Mouse (Mus musculus) forelimb bud, embryonic 11.5 days (tissue): ENCODE results near the gene Gm9945.

Experiments used
- DNase-seq: peaks from one replicate; pipeline ENCODE4 v3.0.0-alpha.2; 2012; ENCODE audit warnings: low read depth, low spot score

Gm9945 gene

GRCm38 (mm10) chr11:53479783-53480301, at the start of gene Gm9945, which contains the start of gene Sowaha:
TSS of gene Gm9945 (plus strand) at chr11:53480166.
TSS of gene Sowaha (minus strand) at chr11:53480274.
- DNase-seq = no peak

GRCm38 (mm10) chr11:53430300-53430669, 49.7 kb upstream of the Gm9945 start:
- no peak for DNase-seq

- DNase-seq = peak; percentile 99
Measured at GRCm38 (mm10) chr11:53430670-53431346, 49.2 kb upstream of the Gm9945 start, which contains the start of the genes Uqcrq and Gdf9. TSS of gene Uqcrq (minus strand) at chr11:53430831. TSS of gene Gdf9 (plus strand) at chr11:53431023.

DNA sequence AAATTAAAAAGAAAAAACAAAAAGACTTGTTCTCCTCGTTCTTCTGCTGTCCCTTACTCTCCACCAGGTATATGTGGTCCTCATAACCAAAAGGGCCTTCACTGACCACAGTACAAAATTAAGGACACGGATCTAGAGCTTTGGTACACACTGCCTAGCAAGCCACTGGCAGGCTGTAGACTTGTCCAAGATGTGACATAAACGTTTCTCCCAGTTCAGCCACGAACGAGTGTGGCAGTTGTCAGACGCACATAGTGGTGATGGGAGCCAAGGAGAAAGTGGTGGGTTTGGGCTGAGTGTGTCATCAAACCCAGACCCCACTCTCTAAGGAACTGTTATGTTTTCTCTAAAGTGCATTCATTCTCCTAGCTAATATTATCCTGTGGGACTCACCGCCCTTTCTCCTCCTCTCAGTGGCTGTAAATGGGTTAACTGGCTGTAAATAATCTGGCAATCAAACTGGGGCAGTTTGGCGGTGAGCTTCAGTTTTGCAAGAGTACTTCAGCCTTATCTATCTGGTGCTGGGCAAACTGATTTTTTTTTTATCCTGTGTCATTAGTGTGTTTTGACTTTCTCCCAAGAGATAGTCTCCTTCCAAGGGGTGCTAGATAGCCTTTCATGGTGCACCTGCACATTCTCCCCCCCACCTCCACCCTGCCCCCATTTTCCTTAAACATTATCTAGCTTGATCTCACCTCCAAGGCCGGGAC, 48.5 kb upstream of the Gm9945 start:
- DNase-seq = no peak

DNA sequence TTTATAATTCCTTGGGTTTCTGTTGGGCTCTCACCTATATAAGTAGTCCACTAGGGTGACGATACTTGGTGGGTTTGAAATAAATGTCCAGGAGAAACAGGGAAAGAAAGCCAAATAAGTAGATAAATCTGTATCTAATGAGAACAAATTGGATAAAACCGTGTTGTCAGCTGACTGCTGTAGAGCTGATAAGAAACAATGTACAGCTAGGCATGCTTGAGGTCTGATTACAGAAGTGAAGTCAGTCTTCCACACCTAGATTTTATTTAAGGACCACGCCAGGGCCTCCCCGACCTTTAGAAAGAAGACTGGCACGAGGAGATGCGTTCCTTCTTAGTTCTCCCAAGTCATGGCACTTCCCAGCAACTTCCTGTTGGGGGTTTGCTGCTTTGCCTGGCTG, 46.9 kb upstream of the Gm9945 start:
- no peak for DNase-seq

- DNase-seq = no peak
Measured at GRCm38 (mm10) chr11:53435504-53435903, 44.5 kb upstream of the Gm9945 start.

DNA sequence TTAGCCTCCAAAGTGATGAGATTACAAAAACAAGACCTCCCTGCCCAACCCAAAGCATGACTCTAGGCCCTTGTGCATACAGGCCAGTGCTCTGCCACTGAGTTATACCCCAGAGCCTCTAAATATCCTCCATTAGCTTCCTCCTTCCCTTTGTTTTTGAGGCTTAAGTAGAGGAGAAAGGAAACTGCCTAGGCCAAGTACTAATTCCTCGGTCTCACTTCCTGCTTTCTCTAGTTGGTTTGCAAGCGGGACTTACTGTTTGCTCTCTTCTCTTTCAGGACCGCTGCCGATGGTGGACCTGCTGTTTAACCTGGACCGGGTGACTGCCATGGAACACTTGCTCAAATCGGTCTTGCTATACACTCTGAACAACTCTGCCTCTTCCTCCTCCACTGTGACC, 43.6 kb upstream of the Gm9945 start:
- DNase-seq = no peak

DNA sequence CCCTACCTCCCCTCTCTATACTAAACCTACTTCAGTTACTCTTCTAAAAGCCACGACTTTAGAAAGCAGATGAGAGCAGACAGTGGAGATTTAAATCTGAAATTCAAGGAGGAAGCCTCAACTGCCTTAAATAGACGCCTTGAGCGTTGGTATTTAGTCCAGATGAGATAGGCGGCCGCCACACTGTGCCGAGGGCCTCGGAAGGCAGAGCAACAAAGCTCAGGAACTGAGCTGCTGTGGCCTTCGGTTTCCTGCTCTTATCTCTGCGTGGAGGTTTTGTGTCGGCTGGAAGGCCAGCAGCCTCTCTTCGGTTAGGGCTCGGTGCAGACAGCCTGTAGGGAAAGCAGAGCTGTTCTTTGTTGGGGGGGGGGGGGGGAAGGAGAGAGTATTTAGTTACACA, 38.0 kb upstream of the Gm9945 start:
- no peak for DNase-seq

DNA sequence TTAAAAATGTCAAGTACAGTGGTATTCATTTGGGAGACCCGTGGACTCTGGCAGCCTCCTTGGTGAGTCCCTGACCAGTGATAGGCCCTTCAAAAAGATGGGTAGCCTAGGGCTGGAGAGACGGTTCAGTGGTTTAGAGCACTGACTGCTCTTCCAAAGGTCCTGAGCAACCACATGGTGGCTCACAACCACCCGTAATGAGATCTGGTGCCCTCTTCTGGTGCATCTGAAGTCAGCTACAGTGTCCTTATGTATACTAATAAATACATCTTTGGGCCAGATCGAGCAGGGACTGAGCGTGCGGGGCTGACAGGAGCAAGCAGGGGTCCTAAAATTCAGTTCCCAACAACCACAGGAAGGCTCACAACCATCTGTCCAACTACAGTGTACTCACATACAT, 36.1 kb upstream of the Gm9945 start:
- no peak for DNase-seq

GRCm38 (mm10) chr11:53445562-53445961, 34.4 kb upstream of the Gm9945 start:
- DNase-seq = no peak

GRCm38 (mm10) chr11:53446183-53446582, 33.8 kb upstream of the Gm9945 start:
- DNase-seq = no peak

DNA sequence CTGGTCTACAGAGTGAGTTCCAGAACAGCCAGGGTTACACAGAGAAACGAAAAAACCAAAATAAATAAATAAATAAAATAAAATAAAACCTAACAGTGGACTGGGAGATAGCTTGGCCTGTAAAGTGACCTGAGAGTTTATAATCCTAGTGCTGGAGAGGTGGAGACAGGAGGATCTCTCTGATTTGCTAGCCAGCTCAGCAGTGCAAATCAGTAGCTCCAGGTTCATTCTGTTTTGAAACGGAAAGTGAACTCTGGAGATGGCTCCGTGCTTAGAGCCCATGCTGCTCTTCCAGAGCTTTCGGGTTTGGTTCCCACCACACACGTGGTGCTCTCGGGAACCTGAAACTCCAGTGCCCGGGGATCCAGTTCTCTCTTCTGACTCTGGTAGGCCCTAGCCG, 32.0 kb upstream of the Gm9945 start:
- DNase-seq = no peak

DNA sequence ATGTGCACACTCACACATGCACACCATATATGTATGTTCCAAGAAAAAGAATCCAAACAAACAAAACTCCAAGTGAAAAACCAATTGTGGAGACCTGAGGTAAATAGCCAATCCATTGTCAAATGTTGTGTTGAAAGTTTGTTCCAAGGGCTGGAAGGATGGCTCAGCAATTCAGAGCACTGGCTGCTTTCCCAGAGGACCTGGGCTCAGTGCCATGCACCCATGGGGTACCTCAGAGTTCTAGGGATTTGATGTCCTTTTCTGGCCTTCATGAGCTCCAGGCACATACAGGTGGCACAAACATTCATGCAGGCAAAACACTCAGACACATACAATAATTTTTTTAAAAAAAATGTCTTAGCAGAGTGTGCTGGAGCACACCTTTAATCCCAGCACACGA, 31.4 kb upstream of the Gm9945 start:
- DNase-seq = no peak

DNA sequence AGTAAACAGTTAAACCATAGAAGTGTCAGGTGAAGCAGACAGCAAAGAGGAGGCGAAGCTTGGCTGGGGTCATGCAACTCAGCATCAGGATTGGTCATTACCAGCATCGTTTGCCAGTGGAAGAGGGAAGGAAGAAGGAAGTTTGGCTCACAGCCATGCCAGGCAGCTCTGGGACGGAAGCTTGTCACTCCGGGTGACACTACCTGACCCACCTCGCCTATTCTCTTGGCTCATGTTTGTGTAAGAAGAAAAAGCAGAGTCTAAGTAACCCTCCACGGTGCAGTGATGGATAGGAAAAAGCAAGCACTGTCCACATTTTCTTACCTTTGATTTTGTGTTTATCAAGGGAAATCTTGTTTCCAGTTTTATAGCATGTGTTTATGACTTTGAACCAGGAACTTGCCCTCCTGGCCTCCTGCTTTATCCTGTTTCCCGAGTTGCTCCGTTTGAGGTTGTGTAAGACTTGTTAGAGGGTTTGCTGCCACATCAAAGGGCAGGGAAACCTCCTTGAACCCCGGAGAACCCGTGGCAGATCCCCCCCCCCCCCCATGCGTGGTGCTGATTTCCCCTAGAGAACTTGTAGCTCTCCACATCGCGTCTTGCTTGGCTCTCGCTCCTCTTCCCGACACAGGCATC, 29.8 kb upstream of the Gm9945 start:
- DNase-seq = no peak

DNA sequence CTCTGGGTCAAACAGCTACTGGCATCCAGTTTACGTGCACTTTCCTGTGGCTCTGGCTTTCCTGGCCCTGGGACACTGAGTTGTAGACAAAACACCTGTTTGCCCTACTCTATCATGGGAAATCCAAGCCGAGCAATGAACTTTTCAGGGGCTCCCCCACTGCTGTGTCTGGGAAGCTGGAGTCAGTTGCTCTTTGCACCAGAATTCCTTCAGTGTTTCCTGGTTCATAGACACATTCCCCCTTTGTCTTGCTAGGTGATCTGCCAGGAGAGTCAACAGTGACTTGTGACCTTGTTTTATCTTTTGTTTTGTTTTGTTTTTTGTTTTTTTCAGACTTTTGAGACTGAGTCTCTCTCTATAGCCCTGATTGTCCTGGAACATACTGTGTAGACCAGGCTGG, 28.6 kb upstream of the Gm9945 start:
- no peak for DNase-seq

GRCm38 (mm10) chr11:53452396-53452795, 27.6 kb upstream of the Gm9945 start:
- no peak for DNase-seq

GRCm38 (mm10) chr11:53453031-53453430, 26.9 kb upstream of the Gm9945 start:
- no peak for DNase-seq

GRCm38 (mm10) chr11:53456474-53457371, 23.2 kb upstream of the Gm9945 start, which contains the start of the genes Gm10447 and Shroom1:
TSS of gene Gm10447 (minus strand) at chr11:53457110.
TSS of gene Shroom1 (plus strand) at chr11:53457205.
- DNase-seq = peak; percentile 60

DNA sequence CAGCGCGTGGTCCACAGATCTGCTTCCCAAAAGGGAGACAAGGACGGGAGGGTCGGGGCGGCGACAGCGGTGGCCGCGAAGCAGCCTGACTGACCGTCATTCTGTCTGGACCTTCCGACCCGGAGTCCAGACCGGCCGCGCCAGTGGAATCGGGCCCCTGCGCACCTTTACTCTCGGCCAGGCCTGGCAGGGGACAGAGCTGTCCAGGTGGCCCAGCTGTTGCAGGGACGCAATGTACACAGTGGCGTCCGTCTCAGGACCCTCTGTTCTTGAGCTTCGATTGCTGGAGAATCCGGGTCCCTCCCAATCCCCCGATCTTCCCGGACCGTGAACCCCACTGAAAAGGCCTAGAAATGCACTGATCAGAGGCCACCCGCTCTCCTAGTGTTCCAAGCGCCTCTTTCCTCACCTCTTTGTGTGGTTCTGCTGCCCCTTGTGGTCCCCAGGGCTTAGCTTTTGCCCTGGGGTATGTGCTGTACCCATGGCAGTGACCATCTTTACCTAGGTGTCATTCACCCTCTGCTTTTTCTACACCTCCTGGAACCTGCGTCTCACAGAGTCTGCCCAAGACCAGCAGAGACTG, 22.5 kb upstream of the Gm9945 start:
- DNase-seq = no peak

- DNase-seq = no peak
Measured at GRCm38 (mm10) chr11:53458996-53459395, 21.0 kb upstream of the Gm9945 start.

- no peak for DNase-seq
Measured at GRCm38 (mm10) chr11:53460192-53460591, 19.8 kb upstream of the Gm9945 start.
